Mouse (Mus musculus) kidney, adult 11 months (tissue): ENCODE data around the gene Myo3b.
"Not testable (repeated sequence)": the region's sequence is repeated elsewhere in the genome, so short reads cannot be mapped to it uniquely, and the experiment has no call there.

Source experiments
- DNase-seq: peaks from one replicate; pipeline ENCODE4 v3.0.0; 2022

The Myo3b gene

DNA sequence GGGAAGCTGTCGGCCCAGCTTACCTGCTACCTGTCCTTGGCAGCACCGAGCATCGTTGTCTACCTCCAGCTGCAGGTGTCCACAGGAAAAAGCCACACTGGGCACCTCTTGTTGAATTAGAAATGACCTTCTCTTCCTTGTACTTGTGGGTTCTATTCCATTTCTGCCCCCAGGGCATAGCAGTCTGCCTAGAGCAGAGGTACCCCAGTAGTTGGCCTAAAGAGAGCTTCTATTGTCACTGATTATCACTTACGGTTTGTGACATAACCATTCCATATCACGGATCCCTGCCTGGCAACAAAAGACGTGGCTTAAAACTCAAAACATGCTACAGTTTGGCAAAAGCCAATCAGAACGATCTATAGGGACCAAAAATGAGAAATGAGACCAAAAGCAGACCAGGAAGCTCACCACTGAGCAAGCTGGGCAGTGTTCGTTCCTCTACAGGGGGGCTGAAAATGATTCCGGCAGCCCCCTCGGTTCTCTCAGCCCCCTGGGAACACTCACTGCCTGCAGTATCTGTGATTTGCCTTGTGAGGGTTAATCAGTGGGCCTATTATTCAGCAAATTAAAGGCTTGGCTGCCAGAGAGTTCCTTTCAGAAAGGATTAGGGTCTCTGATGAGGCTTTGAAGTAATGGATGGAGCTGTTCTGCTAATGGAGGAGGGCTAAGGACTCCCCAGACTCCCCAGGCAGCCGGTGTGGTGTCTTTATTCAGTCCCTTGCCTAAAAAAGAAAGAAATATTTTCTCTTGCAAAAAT lies 163.1 kb downstream of the Myo3b start:
- no peak for DNase-seq

DNA sequence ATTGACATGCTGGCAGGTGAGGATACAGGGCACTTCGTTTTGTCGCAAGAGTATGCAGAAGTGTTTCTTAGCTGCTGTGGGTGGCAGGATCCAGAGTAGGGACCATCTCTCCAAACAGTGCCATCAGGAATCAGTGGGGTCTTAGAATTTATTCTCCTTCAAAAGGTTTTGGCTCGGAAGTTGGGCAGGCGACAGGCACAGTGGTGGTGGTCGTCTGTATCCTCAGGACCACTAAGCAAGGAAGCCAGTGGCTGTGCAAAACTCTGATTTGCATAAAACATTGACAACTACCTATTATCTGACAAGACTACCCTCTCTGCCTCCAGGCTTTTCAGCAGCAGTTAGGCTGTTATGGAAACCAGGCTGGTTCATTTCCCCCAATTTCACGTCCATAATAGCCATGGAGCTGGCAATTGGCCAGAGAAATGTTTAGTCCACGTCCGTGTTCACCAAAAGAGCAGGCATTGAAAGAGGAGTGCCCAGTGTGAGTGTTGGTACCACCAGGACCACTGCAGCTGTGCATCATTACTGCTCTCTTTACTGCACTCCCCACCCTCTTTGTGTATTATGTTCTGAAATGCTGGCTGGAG lies 163.7 kb downstream of the Myo3b start:
- DNase-seq = no peak

DNA sequence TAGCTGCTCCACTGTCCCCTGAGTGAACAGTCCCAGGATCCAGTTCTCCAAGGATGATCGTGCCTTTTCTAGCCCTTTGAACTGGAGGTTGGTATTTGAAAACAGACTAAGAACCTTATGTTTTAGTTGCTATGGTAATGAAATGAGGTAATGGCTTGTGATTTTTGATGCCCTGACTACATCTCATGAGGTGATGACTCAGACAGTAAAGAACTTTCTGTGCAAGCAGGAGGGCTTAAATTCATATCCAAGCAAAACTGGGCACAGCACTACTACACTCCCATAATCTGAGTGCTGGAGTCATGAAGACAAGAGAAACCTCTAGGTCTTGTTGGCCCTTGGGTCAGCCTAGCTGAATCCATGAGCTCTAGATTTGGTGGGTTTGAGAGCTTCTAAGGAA lies 169.5 kb downstream of the Myo3b start:
- no peak for DNase-seq

DNA sequence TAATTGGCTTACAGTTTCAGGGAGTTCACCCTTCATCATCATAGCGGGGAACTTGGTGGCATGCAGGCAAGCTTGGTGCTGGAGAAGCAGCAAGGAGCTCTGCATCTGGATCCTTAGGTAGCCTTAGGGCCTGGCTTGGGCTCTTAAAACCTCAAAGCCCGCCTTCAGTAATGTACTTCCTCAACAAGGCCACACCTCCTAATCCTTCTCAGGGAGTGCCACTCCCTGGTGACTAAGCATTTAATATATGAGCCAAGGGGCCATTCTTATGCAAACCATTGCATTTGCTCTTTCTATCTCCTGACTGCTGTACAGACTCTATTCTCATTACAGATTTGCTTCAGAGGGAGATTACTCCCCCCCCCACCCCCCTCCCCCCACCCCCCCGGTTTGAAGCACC lies 170.9 kb downstream of the Myo3b start:
- DNase-seq = no peak

DNA sequence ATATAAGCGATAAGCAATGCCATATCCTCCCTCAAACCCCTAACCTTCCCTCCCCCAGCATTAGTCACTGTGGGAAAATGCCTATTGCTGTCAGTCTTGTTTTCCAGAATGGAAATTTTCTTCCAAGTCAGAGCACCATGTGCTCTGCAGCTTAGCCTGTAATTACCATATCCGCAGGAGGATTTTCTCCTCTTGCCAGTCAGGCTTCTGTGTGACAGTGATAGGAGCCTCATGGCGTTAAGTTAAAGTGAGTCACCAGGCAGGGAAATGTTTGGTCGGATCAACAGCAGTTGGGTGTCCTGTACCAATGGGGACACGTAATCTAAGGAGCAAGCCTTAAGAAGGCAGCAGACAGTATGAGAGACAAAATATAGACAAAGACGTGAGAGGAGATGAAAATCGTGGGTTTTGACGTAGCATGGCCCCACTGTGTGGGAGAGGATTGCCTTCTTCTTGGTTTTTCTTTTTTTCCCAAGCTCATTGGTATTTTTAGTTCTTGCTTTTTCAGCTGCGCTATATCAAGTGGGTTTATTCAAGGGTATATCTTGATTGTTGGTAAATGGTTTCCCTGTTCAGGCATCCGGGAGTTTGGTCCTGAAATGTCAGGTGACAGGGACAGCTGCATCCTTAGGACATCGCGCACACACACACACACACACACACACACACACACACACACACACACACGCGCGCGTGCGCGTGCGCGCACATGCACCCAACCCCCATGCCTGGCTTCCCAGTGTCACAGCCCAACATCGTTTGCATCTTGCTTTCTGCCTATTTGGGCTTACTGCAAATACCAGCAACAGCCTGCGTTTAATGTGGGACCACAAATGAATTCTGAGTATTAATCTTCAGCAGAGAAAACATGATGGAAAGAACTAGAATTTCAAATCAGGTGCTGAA lies 171.8 kb downstream of the Myo3b start:
- no peak for DNase-seq

DNA sequence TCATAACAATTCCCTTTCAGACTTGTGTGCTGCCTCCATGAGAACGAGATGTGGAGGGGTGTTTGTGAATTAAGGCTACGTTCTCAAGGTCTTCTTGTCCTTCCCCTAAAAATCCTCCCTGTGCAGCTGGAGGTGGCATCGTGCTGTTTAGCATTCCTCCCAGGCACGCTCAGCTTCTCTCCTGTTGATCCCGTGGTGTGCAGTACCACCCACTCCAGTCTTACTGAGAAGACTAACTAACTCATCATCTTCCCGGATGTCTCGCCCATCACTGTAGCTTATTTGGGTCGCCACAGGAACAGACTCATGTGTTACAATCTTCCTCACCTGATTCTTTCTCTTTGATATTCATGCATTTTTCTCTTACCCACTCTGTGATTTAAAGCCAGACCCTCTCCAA lies 175.5 kb downstream of the Myo3b start:
- no peak for DNase-seq

DNA sequence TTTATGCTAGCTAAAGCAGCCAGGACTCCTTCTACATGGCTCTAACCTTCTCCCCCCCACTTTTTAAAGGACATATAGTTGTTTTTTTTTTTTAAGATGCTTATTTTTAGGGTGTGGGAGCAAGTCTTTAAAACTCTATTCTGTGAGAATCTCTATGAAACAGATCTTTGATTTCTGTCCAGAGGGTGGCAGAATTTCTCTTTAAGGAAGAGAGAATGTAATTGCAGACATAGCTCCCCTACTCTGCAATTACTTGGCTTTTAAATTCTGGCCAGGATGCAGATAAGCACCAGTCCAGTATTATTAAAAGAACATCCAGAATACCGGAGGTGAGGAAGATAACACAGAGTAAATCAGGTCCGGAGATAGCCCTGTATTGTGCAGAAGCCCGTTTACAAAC lies 178.9 kb downstream of the Myo3b start:
- DNase-seq = no peak

DNA sequence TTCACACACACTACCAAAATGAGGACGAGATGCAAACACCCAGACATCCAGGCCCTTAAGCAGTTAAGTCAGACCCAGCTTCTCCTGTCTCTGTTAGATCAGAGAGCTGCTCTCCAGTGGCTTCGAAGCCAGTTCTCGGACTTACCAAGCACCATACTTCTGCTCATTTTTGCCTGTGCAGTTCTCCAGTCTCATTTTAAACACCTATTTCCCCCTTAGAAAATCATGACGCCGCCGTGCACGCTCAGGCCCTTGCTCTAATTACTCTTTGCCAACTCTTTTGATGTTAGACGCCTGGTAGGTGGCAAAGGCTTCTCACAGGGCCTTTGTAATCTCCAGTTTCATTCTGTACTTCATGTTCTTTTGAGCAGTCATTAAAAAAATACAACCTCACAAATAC lies 179.5 kb downstream of the Myo3b start:
- no peak for DNase-seq

DNA sequence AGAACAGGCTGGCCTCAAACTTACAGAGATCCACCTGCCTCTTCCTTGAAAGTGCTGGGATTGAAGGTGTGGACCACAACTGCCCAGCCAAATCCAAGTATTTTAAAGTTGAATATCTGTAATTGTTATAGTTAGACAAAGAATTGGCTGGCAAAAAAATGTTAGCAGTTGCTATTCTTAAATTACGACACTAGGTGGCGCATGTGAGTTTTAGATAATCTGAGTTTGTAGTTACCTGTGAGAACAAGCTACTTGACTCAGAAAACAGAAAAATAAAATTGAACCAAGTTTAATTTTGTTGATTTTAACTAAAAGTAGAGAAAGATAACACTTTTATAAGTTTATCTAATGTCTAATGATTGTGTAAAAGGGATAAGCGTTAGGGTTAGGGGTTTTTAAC lies 187.8 kb downstream of the Myo3b start:
- no peak for DNase-seq

DNA sequence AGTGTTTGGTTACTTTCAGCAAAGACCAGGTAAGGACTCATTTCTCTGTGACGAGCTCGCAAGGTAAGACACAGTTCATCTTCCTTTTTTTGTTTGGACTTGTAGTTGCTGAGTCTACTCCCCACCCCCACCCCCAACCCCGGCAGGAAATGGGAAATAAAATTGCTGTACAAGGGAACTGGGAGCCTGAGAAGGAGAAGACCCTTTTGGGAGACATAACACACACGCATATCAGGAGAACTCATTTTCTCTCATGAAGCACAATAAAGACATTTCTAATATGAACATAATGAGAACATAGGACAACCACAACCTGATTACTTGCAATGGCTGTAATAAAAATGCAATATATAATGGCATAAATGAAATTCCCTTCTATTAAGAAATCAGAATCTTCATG lies 195.5 kb downstream of the Myo3b start:
- DNase-seq = not testable (repeated sequence)

DNA sequence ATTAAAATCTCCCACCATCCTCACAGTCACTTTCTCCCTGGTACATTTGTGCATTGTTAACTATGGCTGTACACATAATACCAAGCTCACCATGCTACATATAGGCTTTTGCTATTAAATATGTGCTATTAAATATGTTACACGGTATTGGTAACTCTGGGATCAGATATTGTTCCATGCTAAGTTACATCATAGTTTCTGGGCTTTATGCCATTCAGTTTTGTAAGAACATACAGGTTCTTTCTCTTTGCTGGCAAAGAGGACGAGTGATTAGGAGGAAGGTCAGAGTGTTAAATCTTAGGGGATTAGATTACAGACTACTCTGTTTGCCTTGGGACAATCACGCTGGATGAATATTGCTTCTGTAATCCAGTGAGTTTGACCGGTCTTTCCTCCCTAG lies 207.1 kb downstream of the Myo3b start:
- DNase-seq = no peak

DNA sequence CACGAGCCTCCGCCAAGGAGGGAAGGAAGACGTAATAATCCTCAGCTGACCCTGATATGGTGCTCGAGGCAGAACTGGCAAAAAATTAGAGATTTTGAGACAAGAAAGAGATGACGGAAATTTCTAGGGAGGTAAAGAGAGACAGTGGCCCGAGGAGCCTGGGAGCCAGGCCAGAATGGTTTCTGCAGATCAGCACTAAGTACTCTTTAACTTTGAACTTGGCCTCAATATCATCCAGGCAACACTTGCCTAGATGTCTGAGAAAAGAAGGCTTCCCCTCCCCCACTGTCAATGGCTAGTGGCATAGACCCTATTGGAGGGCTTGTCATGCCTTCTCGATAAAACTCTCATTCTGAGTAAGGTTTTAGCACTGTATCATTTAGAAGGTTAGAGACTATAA lies 209.7 kb downstream of the Myo3b start:
- DNase-seq = peak; percentile 27

DNA sequence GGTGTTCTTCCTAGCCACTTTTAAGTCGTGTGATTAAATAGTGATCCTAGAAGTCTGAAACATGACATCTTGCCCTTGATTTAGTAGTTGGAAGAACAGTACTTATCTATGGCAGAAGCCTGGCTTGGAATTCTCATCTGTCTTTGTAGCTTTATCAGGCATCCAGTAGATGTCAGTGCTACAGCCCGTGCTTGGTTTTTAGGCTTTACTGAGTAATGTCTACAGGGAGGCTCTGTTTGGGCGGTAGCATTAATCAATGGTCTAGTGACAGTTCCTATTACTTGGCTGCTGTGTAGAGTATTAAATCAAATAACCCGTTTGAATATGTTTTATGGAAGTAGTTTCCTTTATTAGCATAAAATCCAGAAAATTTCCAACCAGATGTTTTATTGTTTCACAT lies 210.9 kb downstream of the Myo3b start:
- no peak for DNase-seq

DNA sequence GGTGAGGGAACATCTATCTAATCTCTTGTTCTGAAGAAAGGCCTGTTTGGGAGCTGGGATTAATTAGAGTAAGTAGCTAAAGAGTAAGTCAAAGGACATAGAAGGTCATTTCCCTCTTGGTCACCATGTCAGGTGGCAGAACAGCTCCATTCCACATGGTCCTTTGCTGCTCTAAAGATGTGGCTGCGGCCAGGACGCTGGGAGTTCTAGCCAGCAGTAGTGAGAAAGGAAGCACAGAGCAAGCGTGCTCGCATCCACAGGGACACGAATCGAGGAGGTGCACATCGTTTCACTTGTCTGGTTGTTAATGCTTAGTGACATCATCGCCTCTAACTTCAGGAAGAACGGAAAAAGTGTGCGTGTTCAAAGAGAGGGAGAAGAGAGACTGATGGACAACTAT lies 212.3 kb downstream of the Myo3b start:
- DNase-seq = no peak

DNA sequence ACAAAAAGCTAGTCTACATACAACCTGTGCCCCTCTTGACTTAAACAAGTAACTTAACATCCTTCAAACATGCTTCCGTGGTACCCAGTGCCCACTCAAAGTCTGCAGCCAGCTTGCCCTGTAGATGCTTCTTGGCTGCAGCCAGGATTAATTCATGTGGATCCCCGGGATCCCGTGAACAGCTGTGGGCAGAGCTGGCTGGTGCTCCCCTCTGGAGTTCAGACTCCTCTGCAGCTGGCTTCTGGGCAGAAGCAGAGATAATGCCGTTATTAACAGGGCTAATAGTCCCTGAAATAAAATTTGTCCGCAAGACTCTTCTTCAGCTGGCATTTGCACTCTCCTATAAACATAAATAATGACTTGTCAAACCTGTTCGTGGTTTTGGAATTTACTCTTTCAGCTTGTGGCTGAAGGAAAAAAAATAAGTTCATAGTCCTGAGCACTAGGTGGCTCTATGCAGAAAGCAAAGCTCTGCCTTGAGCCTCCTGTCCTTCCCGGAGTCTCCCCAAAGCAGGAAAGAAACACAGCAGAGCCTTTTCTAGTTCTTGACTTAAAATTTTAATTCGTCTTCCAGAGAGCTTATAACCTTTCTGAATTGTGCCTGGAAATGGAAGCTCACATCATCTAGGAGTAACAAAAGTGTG lies 220.6 kb downstream of the Myo3b start:
- DNase-seq = no peak

DNA sequence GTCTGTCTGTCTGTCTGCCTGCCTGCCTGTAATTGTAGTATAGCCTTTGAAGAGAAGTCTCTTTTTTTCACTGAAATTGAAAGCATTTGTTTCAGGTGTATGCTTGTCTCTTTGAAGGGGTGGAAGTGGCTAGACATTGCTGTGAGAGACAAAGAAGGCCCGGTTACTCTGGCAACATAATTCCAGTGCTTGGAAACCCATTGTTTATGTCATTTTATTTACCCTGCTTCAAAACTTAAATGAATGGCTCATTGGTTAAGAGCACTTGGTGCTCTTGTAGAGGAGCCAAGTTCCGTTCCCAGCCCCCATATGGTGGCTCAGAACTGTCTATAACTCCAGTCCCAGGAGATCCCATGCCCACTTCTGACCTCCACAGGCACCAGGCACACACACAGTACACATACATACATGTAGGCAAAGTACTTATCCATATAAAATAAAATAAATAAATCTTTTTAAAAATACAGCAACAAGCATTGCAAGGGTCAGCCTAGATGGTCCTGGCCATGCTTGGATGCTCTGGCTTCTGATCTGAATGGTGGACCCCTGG lies 221.8 kb downstream of the Myo3b start:
- DNase-seq = no peak

DNA sequence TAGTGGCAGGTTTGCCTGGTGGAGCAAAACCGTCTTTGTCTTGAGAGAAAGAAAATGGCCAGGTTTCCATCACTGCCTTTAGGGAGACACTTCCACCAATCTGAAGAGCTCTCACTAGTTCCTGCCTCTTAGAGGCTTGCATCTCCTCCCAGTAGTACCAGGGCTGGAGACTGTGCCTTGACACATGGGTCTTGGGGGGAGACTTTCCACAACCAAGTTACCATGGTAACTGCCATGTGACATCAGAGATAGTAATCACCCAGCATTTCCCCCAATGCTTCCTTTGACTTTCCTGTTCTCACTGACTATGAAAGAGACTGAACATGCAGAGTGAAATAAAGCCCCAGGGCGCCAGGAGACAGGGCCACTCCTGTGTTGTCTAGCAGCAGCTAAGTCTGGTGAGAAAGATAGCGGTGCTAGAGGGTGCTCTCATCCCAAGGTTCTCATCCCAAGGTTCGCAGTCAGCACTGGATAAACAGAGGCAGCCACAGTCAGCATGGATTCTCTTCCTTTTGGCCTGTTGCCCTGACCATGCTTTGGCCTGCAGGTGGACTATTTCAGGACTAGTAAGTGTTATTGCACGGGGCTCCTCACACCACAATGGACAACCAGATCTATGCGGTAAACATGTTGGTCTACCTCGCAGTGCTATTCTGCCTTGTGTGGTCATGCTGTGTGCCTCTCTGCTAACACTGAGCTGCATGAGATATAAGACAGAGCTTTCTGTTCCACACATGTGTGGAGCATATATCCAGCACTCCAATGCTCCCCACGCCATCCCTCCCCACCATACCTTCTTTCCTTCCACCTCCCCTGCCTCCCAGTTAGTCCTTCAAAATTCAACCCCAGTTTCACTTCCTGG lies 223.0 kb downstream of the Myo3b start:
- no peak for DNase-seq

DNA sequence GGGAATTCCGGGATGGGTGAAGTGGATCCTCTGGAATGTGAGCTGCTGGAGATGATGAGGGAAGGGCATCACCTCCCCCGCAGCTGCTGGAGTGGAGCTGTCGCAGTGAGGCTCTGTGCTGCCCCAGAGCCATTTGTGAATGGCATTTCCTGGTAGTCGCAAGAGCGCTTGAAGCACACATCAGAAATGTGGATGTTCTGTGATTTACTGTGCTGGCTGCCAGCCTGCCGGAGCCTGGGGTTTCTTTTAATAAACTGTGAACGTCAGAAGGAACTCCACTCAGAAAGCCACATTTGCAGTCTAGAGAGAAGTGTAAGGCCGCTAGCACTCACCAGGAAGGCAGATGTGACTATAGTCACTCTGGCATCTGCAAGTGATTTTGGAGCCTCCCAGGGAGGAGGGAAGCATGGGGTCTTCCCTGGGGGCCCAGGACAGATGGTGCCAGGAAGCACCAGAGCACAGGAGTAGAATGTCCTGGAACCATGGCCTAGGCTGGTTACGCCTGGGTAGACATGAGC lies 223.7 kb downstream of the Myo3b start:
- DNase-seq = no peak

DNA sequence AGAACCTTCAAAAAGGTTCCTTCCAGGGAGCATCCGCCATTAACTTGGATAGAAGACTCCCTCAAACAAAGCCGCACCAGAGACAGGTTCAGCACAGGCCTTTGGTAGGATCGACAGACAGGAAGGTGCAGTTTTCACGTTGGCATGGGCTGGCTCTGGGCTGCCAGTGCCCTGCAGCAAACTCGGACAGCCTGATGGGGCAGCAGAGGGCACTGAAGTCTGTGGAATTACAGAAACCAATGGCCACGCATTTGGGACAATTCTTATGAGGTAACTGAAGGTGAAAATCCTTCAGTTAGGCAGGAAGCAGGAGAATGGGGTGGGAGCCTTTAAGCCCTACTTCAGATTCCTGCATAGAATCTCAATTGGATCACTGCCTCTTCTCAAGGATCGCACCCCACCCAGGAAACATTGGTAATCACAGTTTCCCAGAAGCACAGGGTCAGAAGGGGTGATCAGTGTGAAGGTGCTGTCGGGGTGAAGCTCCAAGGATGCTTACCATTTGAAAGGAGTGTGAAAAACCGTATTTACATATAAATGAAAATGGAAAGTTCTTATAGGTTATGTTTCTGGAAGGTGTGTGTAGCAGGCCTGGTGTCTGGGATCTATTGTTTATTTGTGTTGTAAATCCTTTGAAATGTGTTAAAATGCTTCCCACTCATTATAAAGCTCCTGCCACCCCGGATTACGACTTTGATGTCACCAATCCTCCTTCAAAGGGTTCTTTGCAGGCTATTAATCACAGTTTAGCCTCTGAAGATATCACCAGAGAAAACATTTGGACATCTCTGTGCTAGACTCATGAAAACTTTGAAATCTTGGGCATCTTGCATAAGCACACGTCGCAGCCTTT lies 239.7 kb downstream of the Myo3b start:
- peak; percentile 10 for DNase-seq

DNA sequence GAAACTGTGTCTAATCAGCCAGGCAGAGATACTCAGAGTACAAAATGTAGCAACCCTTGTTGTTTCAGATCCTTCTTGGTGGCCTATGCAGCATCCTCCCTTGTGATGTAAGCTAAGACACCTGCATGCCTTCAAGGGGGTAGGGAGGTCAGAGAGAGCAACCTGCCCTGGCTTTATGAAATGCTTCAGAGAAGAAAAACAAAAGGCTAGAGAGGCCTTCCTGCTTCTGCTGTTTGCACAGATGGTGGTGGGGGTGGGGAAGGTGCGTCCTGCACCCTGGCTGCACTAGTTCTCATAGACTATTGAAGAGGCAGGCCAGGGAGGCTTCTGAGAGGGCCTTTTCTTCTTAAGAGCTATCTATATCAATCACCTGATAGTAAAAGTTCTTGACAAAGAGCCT lies 245.2 kb downstream of the Myo3b start:
- no peak for DNase-seq

DNA sequence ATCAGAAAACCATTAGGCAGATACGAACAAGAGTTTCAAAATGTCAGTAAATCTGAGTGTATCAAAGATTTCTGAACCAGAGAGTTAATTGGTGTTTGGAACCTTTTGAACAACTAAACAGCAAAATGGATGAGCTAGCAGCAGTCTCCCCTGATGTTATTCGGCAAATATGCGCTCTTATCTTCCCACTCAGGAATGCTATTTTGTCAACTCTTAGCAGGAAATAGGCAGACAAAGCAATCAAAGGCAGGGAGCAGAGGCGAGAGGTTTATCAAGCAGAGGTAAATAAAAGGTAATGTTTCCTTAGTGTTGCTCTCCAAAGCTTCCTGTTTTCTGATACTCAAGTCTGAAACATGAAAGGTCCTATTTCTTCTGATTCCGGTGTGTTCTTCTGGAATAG lies 252.1 kb downstream of the Myo3b start:
- DNase-seq = no peak
